Mouse (Mus musculus): ENCODE data around the gene Slc6a19.

DNA sequence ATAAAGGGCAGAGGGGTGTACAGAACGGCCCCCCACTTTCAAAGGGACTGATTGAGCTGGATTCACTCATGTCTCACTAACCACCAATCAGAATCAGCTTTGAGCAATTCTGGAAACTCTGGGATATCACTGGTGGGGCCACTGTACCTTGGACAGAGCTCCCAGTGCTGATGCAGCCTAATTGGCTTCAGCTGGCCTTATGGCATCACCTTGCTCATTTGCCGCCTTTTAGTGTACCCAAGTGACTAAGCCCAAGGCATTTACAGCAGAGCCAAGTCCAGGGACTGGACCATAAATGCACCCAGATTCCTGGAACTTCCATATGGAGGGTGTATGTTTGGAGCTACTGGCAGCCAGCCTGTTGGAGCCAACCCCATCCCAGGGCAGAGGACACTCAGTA is 45.7 kb downstream of the Slc6a19 start:
- TF ChIP-seq POLR2A (IDR thresholded peaks at IDR 0.05; ENCODE audit: insufficient read length, low read depth), result no peak
- TF ChIP-seq MAX (IDR thresholded peaks at IDR 0.05; ENCODE audit: low read depth), result no peak
- no peak for TF ChIP-seq TCF3 (IDR thresholded peaks at IDR 0.05; ENCODE audit: insufficient read length, low read depth)
- TF ChIP-seq TCF12 (IDR thresholded peaks at IDR 0.05; ENCODE audit: insufficient read depth, poor library complexity, severe bottlenecking), result no peak
- no peak for TF ChIP-seq SRF (IDR thresholded peaks at IDR 0.05; ENCODE audit: control insufficient read depth, insufficient read length, low read depth)
- TF ChIP-seq USF1 (IDR thresholded peaks at IDR 0.05; ENCODE audit: low read depth), result no peak
- TF ChIP-seq POLR2AphosphoS2 (IDR thresholded peaks at IDR 0.05; ENCODE audit: insufficient read length, low read depth), result no peak
- TF ChIP-seq MYOG (IDR thresholded peaks at IDR 0.05; ENCODE audit: control insufficient read depth in 1 of 3, insufficient read depth in 1 of 3, insufficient read length in 2 of 3, low read depth in 2 of 3), result no peak
- TF ChIP-seq E2F4 (IDR thresholded peaks at IDR 0.05; ENCODE audit: insufficient read depth), result no peak
